Mouse (Mus musculus) liver, adult (tissue): ENCODE measurements around the gene Mfsd2b.
A peak's percentile ranks its signal among the peaks of the same experiment; 100 is the strongest.

ENCODE experiments used
- GATA4 ChIP-seq: IDR thresholded peaks from 2 replicates; pipeline ENCODE4 v1.6.1; 2014; ENCODE audit warnings: mild to moderate bottlenecking, low read length; ENCODE audit not compliant: insufficient replicate concordance

Gene Mfsd2b

GRCm38 (mm10) chr12:4874161-4874927 lies at the start of gene Mfsd2b:
Gene Mfsd2b, minus strand, starts transcription at chr12:4874359.
- TF ChIP-seq GATA4: no peak

- no peak for TF ChIP-seq GATA4
Observed at GRCm38 (mm10) chr12:4917805-4918591, 43.8 kb upstream of the Mfsd2b start.

GRCm38 (mm10) chr12:4916994-4917804 lies 43.0 kb upstream of the Mfsd2b start, which contains the start of gene Atad2b:
Gene Atad2b, plus strand, starts transcription at chr12:4917353.
- peak; percentile 47; the same call in 1 of the 2 replicates for TF ChIP-seq GATA4

- no peak for TF ChIP-seq GATA4
Observed at GRCm38 (mm10) chr12:4914944-4915343, 40.8 kb upstream of the Mfsd2b start.

- no peak for TF ChIP-seq GATA4
Observed at GRCm38 (mm10) chr12:4914441-4914840, 40.3 kb upstream of the Mfsd2b start.

GRCm38 (mm10) chr12:4911716-4912115 lies 37.6 kb upstream of the Mfsd2b start:
- TF ChIP-seq GATA4: no peak

GRCm38 (mm10) chr12:4908391-4908790 lies 34.2 kb upstream of the Mfsd2b start:
- no peak for TF ChIP-seq GATA4

GRCm38 (mm10) chr12:4906951-4907906 lies 33.1 kb upstream of the Mfsd2b start, which contains the start of gene Ubxn2a:
Gene Ubxn2a, minus strand, starts transcription at chr12:4907705.
- no peak for TF ChIP-seq GATA4

- TF ChIP-seq GATA4: no peak
Observed at GRCm38 (mm10) chr12:4906476-4906875, 32.3 kb upstream of the Mfsd2b start.

- no peak for TF ChIP-seq GATA4
Observed at GRCm38 (mm10) chr12:4905946-4906345, 31.8 kb upstream of the Mfsd2b start.

- TF ChIP-seq GATA4: no peak
Observed at GRCm38 (mm10) chr12:4898024-4898423, 23.9 kb upstream of the Mfsd2b start.

GRCm38 (mm10) chr12:4889891-4890290 lies 15.7 kb upstream of the Mfsd2b start:
- TF ChIP-seq GATA4: no peak

GRCm38 (mm10) chr12:4889251-4889650 lies 15.1 kb upstream of the Mfsd2b start:
- TF ChIP-seq GATA4: no peak

GRCm38 (mm10) chr12:4888739-4889138 lies 14.6 kb upstream of the Mfsd2b start:
- no peak for TF ChIP-seq GATA4

GRCm38 (mm10) chr12:4885062-4885461 lies 10.9 kb upstream of the Mfsd2b start:
- no peak for TF ChIP-seq GATA4

- TF ChIP-seq GATA4: no peak
Observed at GRCm38 (mm10) chr12:4882086-4882485, 7.9 kb upstream of the Mfsd2b start.
